Mouse (Mus musculus): ENCODE measurements at regions not wholly inside any gene's neighbourhood (a gene's known extent, or its start where the extent isn't known, plus 50 kb on each side); places are given as distances from the start of the nearest gene placed in this dataset.

GRCm38 (mm10) chr2:92739576-92739975, 140.1 kb downstream of the Chst1 start:
- no peak for TF ChIP-seq CTCF (IDR thresholded peaks at IDR 0.05 in 2 of 3, conservative IDR thresholded peaks at IDR 0.05 in 1 of 3; ENCODE audit: control insufficient read depth in 1 of 3, insufficient read depth in 1 of 3, low read depth in 2 of 3, low read length in 3 of 3, poor library complexity in 1 of 3, severe bottlenecking in 1 of 3)
- no peak for TF ChIP-seq MAZ (IDR thresholded peaks at IDR 0.05; ENCODE audit: low read depth, low read length)
- no peak for TF ChIP-seq HCFC1 (IDR thresholded peaks at IDR 0.05; ENCODE audit: low read depth, low read length)
- TF ChIP-seq MXI1 (IDR thresholded peaks at IDR 0.05; ENCODE audit: low read depth, low read length): no peak
- TF ChIP-seq MYC (IDR thresholded peaks at IDR 0.05; ENCODE audit: low read depth, low read length): no peak
- TF ChIP-seq EP300 (IDR thresholded peaks at IDR 0.05; ENCODE audit: low read depth in 1 of 2, low read length in 2 of 2): no peak
- TF ChIP-seq RAD21 (IDR thresholded peaks at IDR 0.05; ENCODE audit: low read depth, low read length): no peak
